Mouse (Mus musculus) intestine, embryonic 14.5 days (tissue): ENCODE results near the gene Wdr18. TPM values are rescaled to one million over a fixed set of nuclear protein-coding genes. Genes with fewer than 3 reads are reported as not detected.

Experiments used
- ATAC-seq: fragments of 200-750 bp; cut with Nextera tagmentation; replicated peaks from 2 replicates; pipeline ENCODE4 v1.8.0; 2017; ENCODE audit warnings: low read depth, moderate number of reproducible peaks, moderate TSS enrichment, moderate library complexity; ENCODE audit not compliant: low FRiP score, low TSS enrichment
- DNase-seq: peaks from one replicate; pipeline ENCODE4 v3.0.0-alpha.2; 2018; ENCODE audit warnings: low spot score
- H3K27ac ChIP-seq: fragments of 300-500 bp; sonication (generic); 2 replicates; pipeline ENCODE4 v1.5.1; 2014; ENCODE audit warnings: low read depth, mild to moderate bottlenecking, control low read depth
- H3K27me3 ChIP-seq: fragments of 300-500 bp; sonication (generic); replicated peaks from 2 replicates; pipeline ENCODE4 v1.6.1; 2014; ENCODE audit warnings: low read length, control low read depth; ENCODE audit not compliant: control insufficient read depth, insufficient read depth
- H3K36me3 ChIP-seq: fragments of 300-500 bp; sonication (generic); 2 replicates; pipeline ENCODE4 v1.6.1; 2014; ENCODE audit warnings: low read length, control low read depth; ENCODE audit not compliant: control insufficient read depth, insufficient read depth
- H3K4me1 ChIP-seq: fragments of 300-500 bp; sonication (generic); replicated peaks from 2 replicates; pipeline ENCODE4 v1.6.1; 2014; ENCODE audit warnings: low read length, control low read depth, mixed read lengths; ENCODE audit not compliant: control insufficient read depth, insufficient read depth
- H3K4me2 ChIP-seq: fragments of 300-500 bp; sonication (generic); 2 replicates; pipeline ENCODE4 v1.6.1; 2014; ENCODE audit warnings: low read length
- H3K4me3 ChIP-seq: fragments of 300-500 bp; sonication (generic); 2 replicates; pipeline ENCODE4 v1.5.1; 2014; ENCODE audit warnings: low read depth, low read length, control low read depth, mixed read lengths
- H3K9ac ChIP-seq: fragments of 300-500 bp; sonication (generic); 2 replicates; pipeline ENCODE4 v1.6.1; 2014; ENCODE audit warnings: mild to moderate bottlenecking, low read length
- H3K9me3 ChIP-seq: fragments of 300-500 bp; sonication (generic); 2 replicates; pipeline ENCODE4 v1.6.1; 2016; ENCODE audit warnings: low read length, control low read depth; ENCODE audit not compliant: control insufficient read depth
- WGBS: fragments of 180-500 bp; shearing (Covaris S2); extraction: QIAGEN DNeasy Blood & Tissue Kit; methylation state at CpG from one replicate; pipeline ENCODE4 v1.1.7; 2014; 5-methylcytosine and 5-hydroxymethylcytosine counted together
- polyA plus RNA-seq: library from polyadenylated mRNA; unstranded; fragments of >200 nt; fragmentation: Nextera tagmentation; extraction: Ambion mirVana; gene quantifications from 2 replicates; pipeline ENCODE4 v1.2.1, GENCODE M21; 2014

Gene Wdr18
- polyA plus RNA-seq, 1 experiment from 2014 or later, result 126 TPM

DNA sequence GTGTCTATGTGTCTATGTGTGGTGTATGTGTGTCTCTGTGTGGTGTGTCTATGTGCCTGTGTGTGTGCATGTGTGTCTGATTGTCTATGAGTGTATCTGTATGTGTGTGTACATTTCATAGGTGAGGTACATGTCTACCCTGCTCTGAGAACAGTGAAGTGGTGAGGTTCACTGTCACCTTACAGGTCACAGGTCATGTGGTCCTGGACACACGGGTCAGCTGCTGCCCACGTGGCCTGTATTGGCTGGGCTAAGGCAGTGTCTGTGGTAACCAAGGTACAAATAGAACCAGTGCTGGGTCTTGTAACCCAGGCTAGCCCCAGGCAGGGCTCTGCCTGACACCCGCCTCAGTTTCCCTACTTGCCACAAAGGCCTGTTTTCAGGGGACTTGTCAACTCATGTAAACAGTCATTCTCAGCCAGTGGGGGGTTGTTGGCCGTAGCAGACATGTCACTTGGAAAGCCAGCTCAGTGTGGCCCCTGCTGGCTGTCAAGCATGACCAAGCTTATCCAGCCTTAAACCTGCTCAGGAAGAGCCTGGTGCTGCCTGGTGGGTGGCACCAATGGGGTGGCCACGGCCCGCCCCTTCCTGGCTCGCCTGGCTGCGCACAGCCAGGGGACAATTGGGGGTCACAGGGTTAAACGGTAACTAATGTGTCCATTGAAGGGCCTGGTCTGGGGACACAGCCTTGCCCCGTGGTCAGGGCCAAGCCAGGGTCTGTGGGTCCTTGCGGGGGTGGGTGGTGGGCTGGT is 22.0 kb upstream of the Wdr18 start:
- H3K4me2 ChIP-seq, result no peak overlapping the region
- no peak for ATAC-seq
- 72% methylated on average over 11 of the region's 11 CpGs for WGBS
- no peaks in the 10 kb centered on the region for H3K9me3 ChIP-seq
- H3K27ac ChIP-seq, result no peak overlapping the region
- no peak overlapping the region for H3K4me3 ChIP-seq
- DNase-seq, result no peak
- H3K4me1 ChIP-seq, result peaks cover 17% of the 10 kb centered on the region
- no peak overlapping the region for H3K9ac ChIP-seq
- peaks cover 56% of the 10 kb centered on the region for H3K36me3 ChIP-seq
- H3K27me3 ChIP-seq, result no peaks in the 10 kb centered on the region

- ATAC-seq, result no peak
- Histone ChIP-seq H3K36me3 (peaks cover 38% of the 10 kb centered on the region), H3K27me3 (no peaks in the 10 kb centered on the region), H3K9ac (no peak overlapping the region), H3K9me3 (no peaks in the 10 kb centered on the region), H3K27ac (no peak overlapping the region), H3K4me3 (no peak overlapping the region), H3K4me2 (no peak overlapping the region), H3K4me1 (peaks cover 28% of the 10 kb centered on the region)
- DNase-seq, result no peak
- WGBS, result 61% methylated on average over 7 of the region's 7 CpGs
These were observed 19.2 kb upstream of the Wdr18 start for GRCm38 (mm10) chr10:79940749-79941148.

GRCm38 (mm10) chr10:79942988-79943387 is 17.0 kb upstream of the Wdr18 start:
- Histone ChIP-seq H3K9ac (no peak overlapping the region), H3K36me3 (peaks cover 22% of the 10 kb centered on the region), H3K4me2 (no peak overlapping the region), H3K4me1 (peaks cover 35% of the 10 kb centered on the region), H3K9me3 (no peaks in the 10 kb centered on the region), H3K27ac (peak overlapping the region; percentile 57; the same call in 1 of the 2 replicates), H3K27me3 (no peaks in the 10 kb centered on the region), H3K4me3 (no peak overlapping the region)
- ATAC-seq (no peak), DNase-seq (no peak)
- 74% methylated on average over 1 of the region's 1 CpGs for WGBS

- Histone ChIP-seq H3K36me3 (peaks cover 20% of the 10 kb centered on the region), H3K4me2 (0 out of 2 replicates have a peak overlapping the region, but pooled peaks have one; percentile 8), H3K9ac (no peak overlapping the region), H3K9me3 (no peaks in the 10 kb centered on the region), H3K4me1 (peaks cover 35% of the 10 kb centered on the region), H3K27me3 (no peaks in the 10 kb centered on the region), H3K4me3 (no peak overlapping the region), H3K27ac (peak overlapping the region; percentile 57)
- peak; percentile 73 for DNase-seq
- WGBS, result 62% methylated on average over 9 of the region's 9 CpGs
- peak; percentile 45 for ATAC-seq
These were observed 16.5 kb upstream of the Wdr18 start for GRCm38 (mm10) chr10:79943471-79943901.

GRCm38 (mm10) chr10:79945507-79946234 is 14.3 kb upstream of the Wdr18 start:
- no peak for DNase-seq
- H3K9ac ChIP-seq, result no peak overlapping the region
- no peaks in the 10 kb centered on the region for H3K27me3 ChIP-seq
- H3K4me1 ChIP-seq, result peaks cover 35% of the 10 kb centered on the region
- peak overlapping the region; percentile 39; the same call in 1 of the 2 replicates for H3K4me2 ChIP-seq
- H3K9me3 ChIP-seq, result no peaks in the 10 kb centered on the region
- H3K4me3 ChIP-seq, result no peak overlapping the region
- H3K27ac ChIP-seq, result peak overlapping the region; percentile 77
- H3K36me3 ChIP-seq, result peaks cover 33% of the 10 kb centered on the region
- WGBS, result 21% methylated on average over 16 of the region's 16 CpGs
- no peak for ATAC-seq

- no peak for DNase-seq
- WGBS, result 19% methylated on average over 7 of the region's 7 CpGs
- H3K9ac ChIP-seq, result 0 out of 2 replicates have a peak overlapping the region, but pooled peaks have one; percentile 30
These were observed 13.1 kb upstream of the Wdr18 start for GRCm38 (mm10) chr10:79946752-79947322.

DNA sequence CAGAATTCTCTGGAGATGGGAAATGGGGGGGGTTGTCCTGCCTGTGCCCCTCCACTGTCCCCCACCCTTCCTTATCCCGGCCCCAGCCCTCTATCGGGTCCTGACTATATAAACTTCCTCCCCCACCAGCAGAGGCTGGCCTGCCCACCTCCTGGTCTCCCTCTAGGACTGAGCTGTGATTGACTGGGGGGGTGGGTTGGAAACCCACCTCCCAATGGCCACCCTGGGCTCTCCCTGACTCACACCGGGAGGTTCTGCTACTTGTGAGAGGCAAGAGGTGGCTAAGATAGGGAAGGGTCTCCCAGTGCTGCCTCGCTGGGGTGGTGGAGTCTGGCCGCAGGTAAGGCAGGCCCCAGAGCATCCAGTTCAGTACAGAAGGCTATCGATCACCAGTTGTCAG is 12.4 kb upstream of the Wdr18 start:
- Histone ChIP-seq H3K27ac (no peak overlapping the region), H3K9ac (no peak overlapping the region), H3K9me3 (no peaks in the 10 kb centered on the region), H3K4me3 (no peak overlapping the region), H3K4me1 (peaks cover 35% of the 10 kb centered on the region), H3K4me2 (no peak overlapping the region), H3K27me3 (no peaks in the 10 kb centered on the region), H3K36me3 (peaks cover 41% of the 10 kb centered on the region)
- WGBS, result 60% methylated on average over 6 of the region's 6 CpGs
- ATAC-seq (no peak), DNase-seq (no peak)

More at GRCm38 (mm10) chr10:79946752-79947322, 13.1 kb upstream of the Wdr18 start:
- H3K27ac ChIP-seq, result peak overlapping the region; percentile 65
- no peaks in the 10 kb centered on the region for H3K9me3 ChIP-seq
- peak overlapping the region; percentile 39 for H3K4me2 ChIP-seq
- peaks cover 35% of the 10 kb centered on the region for H3K4me1 ChIP-seq
- 0 out of 2 replicates have a peak, but pooled peaks have one; percentile 7 for ATAC-seq
- H3K27me3 ChIP-seq, result no peaks in the 10 kb centered on the region
- H3K4me3 ChIP-seq, result no peak overlapping the region
- H3K36me3 ChIP-seq, result peaks cover 39% of the 10 kb centered on the region

- Histone ChIP-seq H3K36me3 (peaks cover 53% of the 10 kb centered on the region), H3K9me3 (no peaks in the 10 kb centered on the region)
These were observed 10.1 kb upstream of the Wdr18 start for GRCm38 (mm10) chr10:79949873-79950272.

More at GRCm38 (mm10) chr10:79949873-79950272, 10.1 kb upstream of the Wdr18 start:
- no peak overlapping the region for H3K27ac ChIP-seq
- no peak overlapping the region for H3K9ac ChIP-seq
- H3K27me3 ChIP-seq, result no peaks in the 10 kb centered on the region
- ATAC-seq (no peak), DNase-seq (no peak)
- no peak overlapping the region for H3K4me2 ChIP-seq
- H3K4me3 ChIP-seq, result no peak overlapping the region
- whole genome bisulfite sequencing, result 52% methylated on average over 4 of the region's 4 CpGs
- H3K4me1 ChIP-seq, result peaks cover 27% of the 10 kb centered on the region
